Mouse (Mus musculus) liver, embryonic 14.5 days (tissue): ENCODE data around the gene Prkn. TPM values are rescaled to one million over a fixed set of nuclear protein-coding genes. Genes with fewer than 3 reads are reported as not detected.

Source experiments
- ATAC-seq: fragments of 200-750 bp; cut with Nextera tagmentation; 2 replicates; pipeline ENCODE4 v1.8.0; 2017; ENCODE audit warnings: moderate number of reproducible peaks, mild to moderate bottlenecking, moderate library complexity; ENCODE audit not compliant: insufficient read depth
- DNase-seq, 3 experiments: peaks; one replicate each; pipeline ENCODE4 v3.0.0-alpha.2; 2012 to 2013; ENCODE audit warnings: low read depth in 3 of 3, low spot score in 3 of 3
- H3K27ac ChIP-seq: fragments of 300-500 bp; sonication (generic); 2 replicates; pipeline ENCODE4 v1.5.1; 2014; ENCODE audit warnings: moderate library complexity, mild to moderate bottlenecking, control low read depth, inconsistent platforms
- H3K27me3 ChIP-seq: fragments of 300-500 bp; sonication (generic); 2 replicates; pipeline ENCODE4 v1.6.1; 2014; ENCODE audit warnings: mild to moderate bottlenecking, low read length, moderate library complexity; ENCODE audit not compliant: control insufficient read depth, insufficient read depth
- H3K36me3 ChIP-seq: fragments of 300-500 bp; sonication (generic); replicated peaks from 2 replicates; pipeline ENCODE4 v1.6.1; 2014; ENCODE audit warnings: low read depth; ENCODE audit not compliant: control insufficient read depth, insufficient read depth
- H3K4me1 ChIP-seq, 2 experiments: fragments of 200-500 bp in 1 of 2; fragments of 300-500 bp in 1 of 2; sonication (generic) in 1 of 2; replicated peaks; 2 replicates each; pipeline ENCODE4 v1.6.1; 2012 to 2014; ENCODE audit warnings: antibody characterized with exemption in 1 of 2, inconsistent platforms in 1 of 2, low read length in 1 of 2; ENCODE audit not compliant: control insufficient read depth in 2 of 2, insufficient read depth in 2 of 2
- H3K4me2 ChIP-seq: fragments of 300-500 bp; sonication (generic); 2 replicates; pipeline ENCODE4 v1.6.1; 2014; ENCODE audit warnings: low read depth, mild to moderate bottlenecking, control low read depth, moderate library complexity
- H3K4me3 ChIP-seq, 2 experiments: fragments of 200-500 bp in 1 of 2; fragments of 300-500 bp in 1 of 2; sonication (generic) in 1 of 2; 2 replicates each; pipeline ENCODE4 v1.5.1; 2012 to 2014; ENCODE audit warnings: low read depth in 2 of 2, low read length in 2 of 2, mild to moderate bottlenecking in 2 of 2, control low read depth in 1 of 2, inconsistent platforms in 1 of 2, moderate library complexity in 1 of 2; ENCODE audit not compliant: insufficient read depth in 1 of 2
- H3K9ac ChIP-seq: fragments of 300-500 bp; sonication (generic); replicated peaks from 2 replicates; pipeline ENCODE4 v1.6.1; 2014; ENCODE audit warnings: mild to moderate bottlenecking, control low read depth, moderate library complexity
- H3K9me3 ChIP-seq: fragments of 300-500 bp; sonication (generic); 2 replicates; pipeline ENCODE4 v1.6.1; 2016; ENCODE audit warnings: low read length, mixed read lengths; ENCODE audit not compliant: control insufficient read depth
- CTCF ChIP-seq: IDR thresholded peaks from 2 replicates; pipeline ENCODE4 v1.5.1; 2016; ENCODE audit warnings: antibody characterized with exemption, low read depth, control low read depth
- EP300 ChIP-seq: IDR thresholded peaks from 2 replicates; pipeline ENCODE4 v1.6.1; 2016; ENCODE audit warnings: antibody characterized with exemption, low read depth
- WGBS: fragments of 180-500 bp; shearing (Covaris S2); extraction: QIAGEN DNeasy Blood & Tissue Kit; methylation state at CpG from one replicate; pipeline ENCODE4 v1.1.7; 2014; ENCODE audit not compliant: insufficient replicate concordance; 5-methylcytosine and 5-hydroxymethylcytosine counted together
- polyA plus RNA-seq, 2 experiments: library from polyadenylated mRNA; depleted of rRNA in 1 of 2; stranded (reverse) in 1 of 2; unstranded in 1 of 2; fragments of >200 nt; fragmentation: Nextera tagmentation in 1 of 2; extraction: Ambion mirVana in 1 of 2; gene quantifications; 2 replicates each; pipeline versions ENCODE4 v1.2.1 to v1.2.3; 2012 to 2014

Gene Prkn
- polyA plus RNA-seq, 2 experiments: 0.17 to 0.61 TPM

- TF ChIP-seq EP300: no peak
- TF ChIP-seq CTCF: no peak
- Histone ChIP-seq H3K9ac (no peak overlapping the region), H3K4me2 (no peak overlapping the region), H3K36me3 (no peaks in the 10 kb centered on the region), H3K27me3 (no peaks in the 10 kb centered on the region), H3K27ac (no peak overlapping the region), H3K4me3 (no peak overlapping the region), H3K4me1 (no peaks in the 10 kb centered on the region), H3K9me3 (no peaks in the 10 kb centered on the region)
- DNase-seq: no peak
- ATAC-seq: no peak
- 78% methylated on average over 11 of the region's 11 CpGs for WGBS
Measured at GRCm38 (mm10) chr17:11635121-11635520, 794.9 kb downstream of the Prkn start.

GRCm38 (mm10) chr17:11637642-11638041 is 797.5 kb downstream of the Prkn start:
- DNase-seq (no peak), ATAC-seq (no peak)
- Histone ChIP-seq H3K27ac (no peak overlapping the region), H3K4me2 (no peak overlapping the region), H3K27me3 (no peaks in the 10 kb centered on the region), H3K4me1 (no peaks in the 10 kb centered on the region), H3K4me3 (no peak overlapping the region), H3K9me3 (no peaks in the 10 kb centered on the region), H3K9ac (no peak overlapping the region), H3K36me3 (no peaks in the 10 kb centered on the region)
- TF ChIP-seq EP300 (no peak), CTCF (no peak)
- WGBS: 61% methylated on average over 10 of the region's 10 CpGs

- Histone ChIP-seq H3K9ac (no peak overlapping the region), H3K4me1 (no peaks in the 10 kb centered on the region), H3K9me3 (no peaks in the 10 kb centered on the region), H3K4me3 (no peak overlapping the region), H3K36me3 (no peaks in the 10 kb centered on the region), H3K4me2 (no peak overlapping the region), H3K27me3 (no peaks in the 10 kb centered on the region), H3K27ac (no peak overlapping the region)
- TF ChIP-seq EP300: no peak
- no peak for TF ChIP-seq CTCF
- DNase-seq (no peak), ATAC-seq (no peak)
- 55% methylated on average over 6 of the region's 6 CpGs for WGBS
Measured at GRCm38 (mm10) chr17:11638451-11638850, 798.3 kb downstream of the Prkn start.

- Histone ChIP-seq H3K9ac (no peak overlapping the region), H3K9me3 (no peaks in the 10 kb centered on the region), H3K4me1 (no peaks in the 10 kb centered on the region), H3K36me3 (no peaks in the 10 kb centered on the region), H3K27ac (no peak overlapping the region), H3K4me3 (no peak overlapping the region), H3K4me2 (no peak overlapping the region), H3K27me3 (no peaks in the 10 kb centered on the region)
- no peak for DNase-seq
- TF ChIP-seq CTCF (no peak), EP300 (no peak)
- ATAC-seq: no peak
- 71% methylated on average over 5 of the region's 5 CpGs for WGBS
Measured at GRCm38 (mm10) chr17:11639786-11640185, 799.6 kb downstream of the Prkn start.

- H3K27ac ChIP-seq: no peak overlapping the region
- TF ChIP-seq CTCF (no peak), EP300 (no peak)
- no peaks in the 10 kb centered on the region for H3K27me3 ChIP-seq
- no peak overlapping the region for H3K9ac ChIP-seq
- H3K4me1 ChIP-seq: no peaks in the 10 kb centered on the region
- H3K36me3 ChIP-seq: no peaks in the 10 kb centered on the region
- H3K9me3 ChIP-seq: no peaks in the 10 kb centered on the region
- DNase-seq (no peak), ATAC-seq (no peak)
- no peak overlapping the region for H3K4me3 ChIP-seq
- 55% methylated on average over 1 of the region's 1 CpGs for WGBS
- no peak overlapping the region for H3K4me2 ChIP-seq
Measured at GRCm38 (mm10) chr17:11642328-11642727, 802.1 kb downstream of the Prkn start.

GRCm38 (mm10) chr17:11644016-11644415 is 803.8 kb downstream of the Prkn start:
- Histone ChIP-seq H3K36me3 (no peaks in the 10 kb centered on the region), H3K27ac (no peak overlapping the region), H3K9me3 (no peaks in the 10 kb centered on the region), H3K27me3 (no peaks in the 10 kb centered on the region), H3K4me1 (no peaks in the 10 kb centered on the region), H3K9ac (no peak overlapping the region), H3K4me2 (no peak overlapping the region), H3K4me3 (no peak overlapping the region)
- WGBS: 71% methylated on average over 4 of the region's 4 CpGs
- ATAC-seq: no peak
- no peak for TF ChIP-seq EP300
- no peak for TF ChIP-seq CTCF
- no peak for DNase-seq
